Comparison of ENCODE assay signal across 9 mouse cellular contexts in genomic region chr7:19002115-19002514, GRCm38 (mm10). TPM values are rescaled to one million over a fixed set of nuclear protein-coding genes. Genes with fewer than 3 reads are reported as not detected.
DNase-seq lines count a peak whose midpoint lies in the region; ATAC-seq and TF ChIP-seq lines count a peak whose summit lies in the region.
"Had no signal": no experiment of that assay in that cellular context is flagged by ENCODE, and none has a peak within 500 bp of the region (broad histone marks: within the 10 kb centered on the region; RNA-seq: fewer than 3 reads in every experiment).

No protein-coding gene starts in this region.

- no peaks in the 10 kb centered on the region for H3K27me3 ChIP-seq in heart, embryonic 13.5 days (replicated peaks)
- H3K27me3 ChIP-seq in forebrain, postnatal 0 days (ENCODE audit: insufficient read depth, low read length) = no peaks in the 10 kb centered on the region
- H3K27me3 ChIP-seq: Patski had no signal

- peaks cover 62% of the 10 kb centered on the region for H3K4me1 ChIP-seq in heart, embryonic 13.5 days
- H3K4me1 ChIP-seq in ES-E14 (ENCODE audit: control insufficient read depth in 2 of 2, insufficient read depth in 2 of 2, low read length in 2 of 2, poor library complexity in 1 of 2) = peaks cover 3 to 14% of the 10 kb centered on the region in 2 experiments; a peak in 2 of 4 replicates
- H3K4me1 ChIP-seq in forebrain, postnatal 0 days (ENCODE audit: insufficient read depth) = peaks cover 20% of the 10 kb centered on the region

- peak overlapping the region; percentile 78 for H3K27ac ChIP-seq in heart, embryonic 13.5 days (replicated peaks)
- H3K27ac ChIP-seq in ES-E14 (ENCODE audit: insufficient read depth, low read depth, low read length, poor library complexity, severe bottlenecking) (no peak overlapping the region), macrophage (peak overlapping the region; percentile 68)
- H3K27ac ChIP-seq in forebrain, postnatal 0 days (ENCODE audit: low read depth, low read length) = peak overlapping the region; percentile 67

- no peaks in the 10 kb centered on the region for H3K9me3 ChIP-seq in heart, embryonic 13.5 days
- H3K9me3 ChIP-seq in ES-E14 (ENCODE audit: control insufficient read depth, insufficient read depth, low read depth, low read length) = no peaks in the 10 kb centered on the region
- no peaks in the 10 kb centered on the region for H3K9me3 ChIP-seq in forebrain, postnatal 0 days (ENCODE audit: low read length)

- peak overlapping the region; percentile 98 for H3K4me2 ChIP-seq in heart, embryonic 13.5 days
- H3K4me2 ChIP-seq in forebrain, postnatal 0 days (ENCODE audit: low read depth) = peak overlapping the region; percentile 71

- no peak for ATAC-seq in heart, embryonic 13.5 days (ENCODE audit: extremely low read depth, insufficient number of reproducible peaks, low FRiP score, low TSS enrichment)
- ATAC-seq in forebrain, postnatal 0 days = no peak

- H3K36me3 ChIP-seq in heart, embryonic 13.5 days = peaks cover 28% of the 10 kb centered on the region
- peaks cover 12% of the 10 kb centered on the region for H3K36me3 ChIP-seq in ES-E14 (ENCODE audit: control insufficient read depth, insufficient read depth, low read length, poor library complexity, severe bottlenecking)
- H3K36me3 ChIP-seq in forebrain, postnatal 0 days (ENCODE audit: insufficient read depth) = peaks cover 14% of the 10 kb centered on the region
- peaks cover 4% of the 10 kb centered on the region; the same call in 1 of the 2 replicates for H3K36me3 ChIP-seq in macrophage (ENCODE audit: inconsistent target)

- peaks cover 49% of the 10 kb centered on the region for H3K79me2 ChIP-seq in macrophage (ENCODE audit: inconsistent target)

- 26% methylated on average over 4 of the region's 4 CpGs for WGBS in heart, embryonic 13.5 days
- WGBS in forebrain, postnatal 0 days = 43% methylated on average over 4 of the region's 4 CpGs
- WGBS in macrophage (ENCODE audit: missing documents) = 26% methylated on average over 4 of the region's 4 CpGs

- TF ChIP-seq CTCF in forebrain, postnatal 0 days (IDR thresholded peaks at IDR 0.05; ENCODE audit: low read depth) = no peak

- H3K9ac ChIP-seq in heart, embryonic 13.5 days = peak overlapping the region; percentile 86
- peak overlapping the region; percentile 36; the same call in 1 of the 2 replicates for H3K9ac ChIP-seq in ES-E14 (ENCODE audit: insufficient read depth, low read depth, low read length, poor library complexity, severe bottlenecking)
- peak overlapping the region; percentile 65 for H3K9ac ChIP-seq in forebrain, postnatal 0 days

- no peak for DNase-seq in heart, postnatal 4 days
- DNase-seq in ES-E14 (ENCODE audit: low read depth, low spot score) = no peak
- no peak for DNase-seq in forebrain, postnatal 0 days
- DNase-seq in embryo, embryonic 9.5 days (ENCODE audit: extremely low spot score) = no peak
- DNase-seq in spleen, adult 18-20 months = no peak
- no peak for DNase-seq in adrenal gland, postnatal 4 days (ENCODE audit: low spot score in 2 of 2)

- in situ Hi-C loops in ES-E14 (cut with MboI; ENCODE audit: low sequenced_read_pairs in 2 of 2, unreplicated experiment in 2 of 2) = no loop called here

- H3K4me3 ChIP-seq in heart, embryonic 13.5 days = peak overlapping the region; percentile 52
- H3K4me3 ChIP-seq in ES-E14 (ENCODE audit: insufficient read depth in 1 of 2, low read depth in 1 of 2, low read length in 2 of 2, poor library complexity in 1 of 2, severe bottlenecking in 1 of 2) (peak overlapping the region in 1 of 2 experiments; percentile 72; a peak in 1 of 4 replicates), macrophage (ENCODE audit: inconsistent target) (peak overlapping the region; percentile 42)
- H3K4me3 ChIP-seq in forebrain, postnatal 0 days (ENCODE audit: low read depth, low read length) = peak overlapping the region; percentile 43; the same call in 1 of the 2 replicates

TF ChIP-seq in ES-E14, 5 proteins besides CTCF, POLR2A, EP300 and RAD21:
- TF ChIP-seq MAFK (IDR thresholded peaks at IDR 0.05; ENCODE audit: insufficient read depth, low read depth, low read length) (no peak), ZNF384 (IDR thresholded peaks at IDR 0.05; ENCODE audit: low read depth, low read length) (no peak), CHD2 (IDR thresholded peaks at IDR 0.05; ENCODE audit: low read depth, low read length) (no peak), ZC3H11A (IDR thresholded peaks at IDR 0.05; ENCODE audit: borderline replicate concordance, low read depth, low read length) (no peak), HCFC1 (IDR thresholded peaks at IDR 0.05; ENCODE audit: borderline replicate concordance, insufficient read depth, low read length) (no peak)
TF ChIP-seq in ES-E14: peak in this region for 0.

RNA-seq across cellular contexts. Expression of gene Irf2bp1, which starts 1.7 kb away (rescaled TPM):
- polyA plus RNA-seq in heart, embryonic 13.5 days (2015; fragmentation: Nextera tagmentation; extraction: Ambion mirVana) = 12.4 and 12.7 TPM in 2 replicates
- 10 to 100 TPM; 27.3 to 32.3 TPM for total RNA-seq in heart, postnatal 4 days (2021)
- total RNA-seq in ES-E14 (2012; rRNA removed) = 15.9 and 16.3 TPM in 2 replicates
- total RNA-seq in forebrain, postnatal 0 days (2014; rRNA removed) = 101 and 129 TPM in 2 replicates
- polyA plus RNA-seq in forebrain, postnatal 0 days (2015; fragmentation: Nextera tagmentation; extraction: Ambion mirVana) = 27.0 and 27.2 TPM in 2 replicates
- total RNA-seq in macrophage (2018; cell fraction: chromatin; rRNA removed) = 10 to 100 TPM in 5 of 26 experiments, 1 to 10 TPM in 15, under 1 TPM in 6; 0.41 to 14.2 (median 3.4) TPM
- 10 to 100 TPM in 17 of 26 experiments, 1 to 10 TPM in 9; 4.9 to 20.8 (median 13.7) TPM for total RNA-seq in macrophage (2018; cell fraction: cytosol; rRNA removed)
- total RNA-seq in macrophage (2018; cell fraction: nucleus; rRNA removed) = 10 to 100 TPM in 13 of 26 experiments, 1 to 10 TPM in 13; 4.0 to 22.8 (median 10.1) TPM
- polyA plus RNA-seq in macrophage (2018) = 7.1 to 12.7 TPM (median 12.6 TPM) in 3 replicates
- 10 to 100 TPM; 44.3 to 49.1 TPM for total RNA-seq in adrenal gland, postnatal 4 days (2021)

RNA-seq across cellular contexts. Expression of gene Mypop, which starts 11.1 kb away (rescaled TPM):
- 1.8 and 1.9 TPM in 2 replicates for polyA plus RNA-seq in heart, embryonic 13.5 days (2015; fragmentation: Nextera tagmentation; extraction: Ambion mirVana)
- 1 to 10 TPM; 1.4 to 1.5 TPM for total RNA-seq in heart, postnatal 4 days (2021)
- total RNA-seq in ES-E14 (2012; rRNA removed) = 3.1 and 3.7 TPM in 2 replicates
- 12.3 and 13.9 TPM in 2 replicates for total RNA-seq in forebrain, postnatal 0 days (2014; rRNA removed)
- 3.8 and 4.3 TPM in 2 replicates for polyA plus RNA-seq in forebrain, postnatal 0 days (2015; fragmentation: Nextera tagmentation; extraction: Ambion mirVana)
- 1 to 10 TPM in 3 of 26 experiments, under 1 TPM in 9, not detected in 14; 0.25 to 2.4 (median 0.69) TPM for total RNA-seq in macrophage (2018; cell fraction: chromatin; rRNA removed)
- total RNA-seq in macrophage (2018; cell fraction: cytosol; rRNA removed) = under 1 TPM; 0.11 to 0.58 (median 0.24) TPM
- under 1 TPM in 17 of 26 experiments, not detected in 9; 0.25 to 0.96 (median 0.46) TPM for total RNA-seq in macrophage (2018; cell fraction: nucleus; rRNA removed)
- 0.25 to 0.49 TPM (median 0.46 TPM) in 3 replicates for polyA plus RNA-seq in macrophage (2018)
- 1 to 10 TPM; 7.2 to 8.3 TPM for total RNA-seq in adrenal gland, postnatal 4 days (2021)

RNA-seq across cellular contexts. Expression of gene Nanos2, which starts 14.9 kb away (rescaled TPM):
- polyA plus RNA-seq in heart, embryonic 13.5 days (2015; fragmentation: Nextera tagmentation; extraction: Ambion mirVana) = not detected in 2 replicates
- total RNA-seq in heart, postnatal 4 days (2021) = under 1 TPM in 1 of 2 experiments, not detected in 1; 0.23 TPM
- total RNA-seq in ES-E14 (2012; rRNA removed) = not detected in 2 replicates
- 1.5 and 2.0 TPM in 2 replicates for total RNA-seq in forebrain, postnatal 0 days (2014; rRNA removed)
- polyA plus RNA-seq in forebrain, postnatal 0 days (2015; fragmentation: Nextera tagmentation; extraction: Ambion mirVana) = 0.49 and 0.76 TPM in 2 replicates
- total RNA-seq in macrophage (2018; cell fraction: chromatin; rRNA removed) = not detected
- not detected for total RNA-seq in macrophage (2018; cell fraction: cytosol; rRNA removed)
- not detected for total RNA-seq in macrophage (2018; cell fraction: nucleus; rRNA removed)
- not detected in 3 replicates for polyA plus RNA-seq in macrophage (2018)
- under 1 TPM in 1 of 2 experiments, not detected in 1; 0.20 TPM for total RNA-seq in adrenal gland, postnatal 4 days (2021)
- polyA plus RNA-seq: Patski had no signal

RNA-seq across cellular contexts. Expression of gene Foxa3, which starts 21.2 kb away (rescaled TPM):
- polyA plus RNA-seq in heart, embryonic 13.5 days (2015; fragmentation: Nextera tagmentation; extraction: Ambion mirVana) = 0.25 and 1.2 TPM in 2 replicates
- total RNA-seq in heart, postnatal 4 days (2021) = not detected
- 1.6 and 1.7 TPM in 2 replicates for total RNA-seq in ES-E14 (2012; rRNA removed)
- total RNA-seq in forebrain, postnatal 0 days (2014; rRNA removed) = not detected in 2 replicates
- not detected in 2 replicates for polyA plus RNA-seq in forebrain, postnatal 0 days (2015; fragmentation: Nextera tagmentation; extraction: Ambion mirVana)
- total RNA-seq in macrophage (2018; cell fraction: chromatin; rRNA removed) = not detected
- under 1 TPM in 1 of 26 experiments, not detected in 25; 0.05 TPM for total RNA-seq in macrophage (2018; cell fraction: cytosol; rRNA removed)
- not detected for total RNA-seq in macrophage (2018; cell fraction: nucleus; rRNA removed)
- polyA plus RNA-seq in macrophage (2018) = not detected in 3 replicates
- 1 to 10 TPM in 1 of 2 experiments, under 1 TPM in 1; 0.50 to 4.5 TPM for total RNA-seq in adrenal gland, postnatal 4 days (2021)

RNA-seq across cellular contexts. Expression of gene Sympk, which starts 22.1 kb away (rescaled TPM):
- 24.8 TPM in 2 replicates for polyA plus RNA-seq in heart, embryonic 13.5 days (2015; fragmentation: Nextera tagmentation; extraction: Ambion mirVana)
- total RNA-seq in heart, postnatal 4 days (2021) = 10 to 100 TPM; 57.3 to 62.5 TPM
- 91.5 and 105 TPM in 2 replicates for total RNA-seq in ES-E14 (2012; rRNA removed)
- 70.3 and 73.8 TPM in 2 replicates for total RNA-seq in forebrain, postnatal 0 days (2014; rRNA removed)
- 16.6 and 20.0 TPM in 2 replicates for polyA plus RNA-seq in forebrain, postnatal 0 days (2015; fragmentation: Nextera tagmentation; extraction: Ambion mirVana)
- total RNA-seq in macrophage (2018; cell fraction: chromatin; rRNA removed) = 100 to 1,000 TPM in 13 of 26 experiments, 10 to 100 TPM in 13; 25.0 to 135 (median 98.2) TPM
- total RNA-seq in macrophage (2018; cell fraction: cytosol; rRNA removed) = 100 to 1,000 TPM in 1 of 26 experiments, 10 to 100 TPM in 25; 52.1 to 103 (median 70.7) TPM
- total RNA-seq in macrophage (2018; cell fraction: nucleus; rRNA removed) = 100 to 1,000 TPM in 5 of 26 experiments, 10 to 100 TPM in 21; 30.9 to 142 (median 79.5) TPM
- 34.2 to 90.4 TPM (median 59.0 TPM) in 3 replicates for polyA plus RNA-seq in macrophage (2018)
- 100 to 1,000 TPM; 109 to 119 TPM for total RNA-seq in adrenal gland, postnatal 4 days (2021)

Comparison
In these comparisons a context has a peak if more than half of its experiments do, and no peak if none do; other contexts are left out.
1. H3K9ac ChIP-seq: peak in every context shown above with its lines; median percentile 86 in heart, embryonic 13.5 days; 65 in forebrain, postnatal 0 days; 36 in ES-E14.